Mouse (Mus musculus) 3134 (cell line): Measurements from ENCODE around the gene Dennd1a.

Experiments used
- DNase-seq: peaks from one replicate; pipeline ENCODE4 v3.0.0-alpha.2; 2011; ENCODE audit warnings: low spot score; ENCODE audit not compliant: insufficient read length; ENCODE audit errors: extremely low read depth

Dennd1a gene

GRCm38 (mm10) chr2:37925413-37926132, 361.6 kb downstream of the Dennd1a start:
- DNase-seq = no peak

DNA sequence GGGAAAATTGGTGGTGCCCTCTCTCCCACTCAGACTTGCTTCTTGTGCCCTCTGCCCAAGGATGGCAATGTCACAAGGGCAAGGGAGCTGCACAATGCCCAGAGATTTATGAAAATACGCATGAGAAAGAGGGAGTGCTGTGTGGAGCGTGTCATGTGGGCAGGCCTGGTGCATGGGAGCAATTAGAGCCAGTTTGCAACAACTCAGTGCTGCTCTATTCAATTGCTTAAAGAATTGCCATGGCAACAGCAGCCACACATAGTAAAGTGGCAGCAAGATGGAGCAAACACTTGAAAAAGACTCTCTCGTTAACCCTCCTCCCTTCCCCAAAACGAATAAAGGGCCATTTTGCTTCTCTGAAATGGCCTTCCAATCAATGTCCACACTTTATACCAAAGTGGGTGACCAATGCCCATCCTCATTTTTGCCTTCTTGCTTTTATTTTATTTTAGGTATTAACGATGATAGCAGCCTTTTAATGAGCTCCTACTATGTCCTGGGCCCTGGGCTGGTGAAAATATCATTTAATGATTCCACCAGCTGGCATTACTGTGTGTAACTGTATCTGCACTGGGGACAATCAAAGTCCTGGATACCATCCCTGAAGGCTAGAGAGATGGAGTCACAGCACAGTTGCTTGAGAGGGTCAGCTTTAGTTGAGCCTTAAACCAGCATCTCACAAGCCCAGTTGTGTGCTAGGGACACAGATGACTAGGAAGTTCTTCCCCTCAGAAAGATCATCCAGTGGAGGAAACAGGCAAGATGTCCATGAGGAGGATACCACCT, 378.3 kb downstream of the Dennd1a start:
- no peak for DNase-seq

DNA sequence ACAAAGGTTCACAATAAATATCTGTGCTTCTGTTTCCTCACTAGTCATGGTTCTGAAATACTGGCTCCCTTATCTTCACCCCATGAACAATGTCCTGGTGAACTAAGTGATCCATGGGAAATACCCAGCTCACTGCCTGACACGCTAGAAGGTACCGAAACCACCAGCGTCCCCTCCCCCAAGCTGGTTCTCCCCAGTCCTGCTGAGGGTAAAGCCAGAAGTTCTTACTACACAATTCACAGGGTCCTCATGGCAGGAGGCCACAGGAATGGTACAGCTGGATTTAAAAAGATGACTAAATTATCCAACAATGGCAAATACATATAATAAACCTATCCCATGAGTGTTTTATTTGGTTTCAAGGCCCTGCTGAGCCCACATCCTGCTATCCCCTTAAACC, 378.9 kb downstream of the Dennd1a start:
- DNase-seq = no peak

DNA sequence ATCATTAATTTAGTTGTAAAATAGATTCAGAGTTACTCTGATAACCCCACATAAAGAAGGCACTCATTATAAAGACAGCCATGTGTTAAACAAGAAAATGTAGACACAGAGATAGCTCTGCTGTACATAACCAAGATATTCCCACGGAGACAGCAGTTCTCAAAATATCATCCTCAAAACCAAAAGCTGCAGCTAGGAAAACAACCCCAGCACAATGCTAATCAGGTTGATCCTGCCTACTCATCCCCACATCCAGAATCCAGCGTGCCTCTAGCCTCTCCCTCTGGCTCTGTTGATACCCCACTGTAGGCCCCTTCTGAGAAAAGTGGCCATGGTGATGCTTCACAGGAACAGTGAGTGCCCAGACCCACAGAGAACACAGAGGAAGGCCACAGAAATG, 380.9 kb downstream of the Dennd1a start:
- DNase-seq = no peak

GRCm38 (mm10) chr2:37903286-37903685, 383.9 kb downstream of the Dennd1a start:
- DNase-seq = no peak

DNA sequence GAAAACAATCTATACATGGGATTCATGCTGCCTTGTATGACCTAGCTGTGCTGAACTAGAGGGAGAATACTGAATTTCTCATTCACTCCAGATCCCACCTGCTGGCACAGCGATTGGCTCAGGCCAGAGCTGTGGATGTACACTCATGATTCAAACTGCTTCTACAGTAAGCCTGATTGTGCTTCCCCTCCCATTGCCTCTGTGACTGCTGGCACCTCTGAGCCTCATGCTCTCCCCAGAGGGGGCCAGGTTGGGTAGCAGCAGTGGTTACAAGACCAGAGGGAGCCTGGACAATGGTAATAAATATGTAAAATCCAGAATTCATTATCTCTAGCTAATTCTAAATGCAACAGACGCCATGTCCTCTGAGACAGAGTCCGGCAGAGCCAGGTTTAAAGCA, 404.0 kb downstream of the Dennd1a start:
- no peak for DNase-seq

- DNase-seq = no peak
Measured at GRCm38 (mm10) chr2:37881262-37881913, 405.8 kb downstream of the Dennd1a start.

GRCm38 (mm10) chr2:37879697-37880096, 407.5 kb downstream of the Dennd1a start:
- DNase-seq = no peak

GRCm38 (mm10) chr2:37872791-37873190, 414.4 kb downstream of the Dennd1a start:
- no peak for DNase-seq

- no peak for DNase-seq
Measured at GRCm38 (mm10) chr2:37869628-37870027, 417.6 kb downstream of the Dennd1a start.

DNA sequence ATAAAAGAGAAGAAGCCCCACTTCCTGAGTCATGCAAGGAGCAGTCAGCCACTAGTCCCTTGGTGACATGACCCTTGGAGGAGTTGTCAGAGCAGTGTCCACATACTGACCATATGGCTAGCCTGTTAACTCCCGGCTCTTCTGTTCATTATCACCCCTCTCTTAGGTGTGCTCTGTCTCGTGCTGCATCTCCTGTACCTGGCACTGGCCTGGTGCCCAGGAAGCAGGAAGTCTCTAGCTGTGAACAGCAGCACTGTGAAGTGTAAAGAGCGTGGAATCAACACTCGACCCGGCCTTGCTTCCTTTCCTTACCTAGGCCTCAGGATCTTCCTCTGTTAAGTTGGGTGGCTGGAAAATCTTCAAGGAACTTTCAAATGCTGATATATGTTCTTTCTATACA, 419.8 kb downstream of the Dennd1a start:
- DNase-seq = no peak

- DNase-seq = no peak
Measured at GRCm38 (mm10) chr2:37857472-37857871, 429.7 kb downstream of the Dennd1a start.

DNA sequence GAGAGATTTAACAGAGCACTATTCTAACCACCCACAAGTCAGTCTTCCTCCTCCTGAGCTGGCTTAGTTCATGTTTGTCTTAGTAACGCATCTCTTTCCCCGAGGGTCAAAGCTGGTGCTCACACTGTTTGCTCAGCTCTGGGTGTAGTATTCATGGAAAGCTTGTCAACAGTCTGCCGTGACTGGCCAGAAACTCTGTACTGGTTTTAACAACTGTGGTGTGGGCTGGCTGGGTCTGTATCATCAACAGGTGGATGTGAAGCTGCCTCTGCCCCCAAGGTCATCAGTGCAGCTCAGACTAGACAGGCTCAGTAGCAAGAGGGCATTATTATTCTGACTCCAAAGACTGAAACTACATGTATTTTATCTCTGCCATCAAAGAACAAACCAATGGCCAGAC, 430.2 kb downstream of the Dennd1a start:
- DNase-seq = no peak

- no peak for DNase-seq
Measured at GRCm38 (mm10) chr2:37855226-37855625, 432.0 kb downstream of the Dennd1a start.

GRCm38 (mm10) chr2:37853878-37854435, 433.2 kb downstream of the Dennd1a start:
- DNase-seq = no peak

GRCm38 (mm10) chr2:37850626-37851025, 436.6 kb downstream of the Dennd1a start:
- no peak for DNase-seq

DNA sequence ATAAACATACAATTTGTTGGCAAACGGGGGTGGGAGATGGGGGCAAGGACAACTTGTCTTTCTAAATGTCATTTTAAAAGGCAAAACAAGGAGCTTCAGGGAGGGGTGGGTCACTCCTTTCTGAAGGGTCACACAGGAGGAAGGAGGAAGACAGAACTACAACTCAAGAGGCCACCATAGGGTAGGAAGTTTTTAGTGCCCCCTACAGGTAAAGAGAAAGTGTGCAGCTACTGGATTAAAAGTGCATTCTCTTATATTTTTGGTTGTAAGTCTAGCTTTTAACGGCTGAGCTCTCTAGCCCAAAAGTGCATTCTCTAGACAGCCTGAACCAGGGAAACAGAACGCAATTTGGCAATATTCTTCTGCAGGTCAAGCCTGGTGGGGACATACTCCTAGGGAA, 437.8 kb downstream of the Dennd1a start:
- DNase-seq = no peak

- DNase-seq = no peak
Measured at GRCm38 (mm10) chr2:37842719-37843118, 444.5 kb downstream of the Dennd1a start.

- no peak for DNase-seq
Measured at GRCm38 (mm10) chr2:37842151-37842569, 445.0 kb downstream of the Dennd1a start.

GRCm38 (mm10) chr2:37839922-37840321, 447.3 kb downstream of the Dennd1a start:
- no peak for DNase-seq
